Mouse (Mus musculus): ENCODE measurements at regions not wholly inside any gene's neighbourhood (a gene's known extent, or its start where the extent isn't known, plus 50 kb on each side); places are given as distances from the start of the nearest gene placed in this dataset.

DNA sequence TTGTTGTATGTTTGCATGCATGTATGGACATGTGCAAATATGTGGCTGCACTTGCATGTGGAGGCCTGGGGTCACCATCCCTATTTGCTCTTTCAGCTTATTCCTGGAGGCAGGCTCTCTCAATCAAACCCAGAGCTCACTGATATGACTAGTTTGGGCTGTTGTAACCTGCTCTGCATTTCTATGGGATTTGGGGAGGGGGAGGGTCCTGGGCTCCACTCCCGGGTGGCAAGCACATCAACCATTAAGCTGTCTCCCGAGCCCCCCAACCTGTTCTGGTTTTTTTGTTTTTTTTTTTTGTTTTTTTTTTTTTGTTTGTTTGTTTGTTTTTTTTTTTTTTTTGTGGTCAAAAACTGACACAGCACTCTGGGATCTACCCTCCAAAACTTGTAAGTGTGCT is 386.5 kb downstream of the Med13l start:
- TF ChIP-seq CTCF (IDR thresholded peaks at IDR 0.05; ENCODE audit: control insufficient read depth, insufficient read depth, insufficient replicate concordance, low read depth, low read length) (no peak), POLR2A (IDR thresholded peaks at IDR 0.05; ENCODE audit: control insufficient read depth, low read depth, low read length) (no peak)
